Mouse (Mus musculus) heart, embryonic 11.5 days (tissue): ENCODE measurements around the gene Kdm5b. TPM values are rescaled to one million over a fixed set of nuclear protein-coding genes. Genes with fewer than 3 reads are reported as not detected.

ENCODE experiments used
- ATAC-seq: fragments of 200-750 bp; cut with Nextera tagmentation; replicated peaks from 2 replicates; pipeline ENCODE4 v1.8.0; 2017; ENCODE audit warnings: moderate library complexity; ENCODE audit not compliant: insufficient number of reproducible peaks, low FRiP score, low TSS enrichment
- H3K27ac ChIP-seq: fragments of 300-500 bp; sonication (generic); 2 replicates; pipeline ENCODE4 v1.5.1; 2014; ENCODE audit warnings: mild to moderate bottlenecking, low read depth, low read length
- H3K27me3 ChIP-seq: fragments of 300-500 bp; sonication (generic); 2 replicates; pipeline ENCODE4 v1.6.1; 2014; ENCODE audit warnings: mild to moderate bottlenecking, low read length, mixed read lengths; ENCODE audit not compliant: control insufficient read depth, insufficient read depth
- H3K36me3 ChIP-seq: fragments of 300-500 bp; sonication (generic); 2 replicates; pipeline ENCODE4 v1.6.1; 2014; ENCODE audit warnings: mild to moderate bottlenecking, low read length, moderate library complexity, mixed read lengths; ENCODE audit not compliant: control insufficient read depth, insufficient read depth
- H3K4me1 ChIP-seq: fragments of 300-500 bp; sonication (generic); 2 replicates; pipeline ENCODE4 v1.6.1; 2014; ENCODE audit warnings: low read length; ENCODE audit not compliant: control insufficient read depth, insufficient read depth
- H3K4me2 ChIP-seq: fragments of 300-500 bp; sonication (generic); 2 replicates; pipeline ENCODE4 v1.6.1; 2014; ENCODE audit warnings: mild to moderate bottlenecking, moderate library complexity
- H3K4me3 ChIP-seq: fragments of 300-500 bp; sonication (generic); 2 replicates; pipeline ENCODE4 v1.5.1; 2014; ENCODE audit warnings: low read depth, low read length
- H3K9ac ChIP-seq: fragments of 300-500 bp; sonication (generic); 2 replicates; pipeline ENCODE4 v1.6.1; 2014; ENCODE audit warnings: mild to moderate bottlenecking, low read depth, low read length, moderate library complexity
- H3K9me3 ChIP-seq: fragments of 300-500 bp; sonication (generic); replicated peaks from 2 replicates; pipeline ENCODE4 v1.6.1; 2016; ENCODE audit warnings: low read length; ENCODE audit not compliant: control insufficient read depth
- WGBS: fragments of 180-500 bp; shearing (Covaris S2); extraction: QIAGEN DNeasy Blood & Tissue Kit; methylation state at CpG from one replicate; pipeline ENCODE4 v1.1.7; 2014; ENCODE audit not compliant: insufficient replicate concordance; 5-methylcytosine and 5-hydroxymethylcytosine counted together
- polyA plus RNA-seq: library from polyadenylated mRNA; unstranded; fragments of >200 nt; fragmentation: Nextera tagmentation; extraction: Ambion mirVana; gene quantifications from 2 replicates; pipeline ENCODE4 v1.2.1, GENCODE M21; 2014

Gene Kdm5b
- polyA plus RNA-seq, 1 experiment from 2014 or later, result 34.9 TPM

DNA sequence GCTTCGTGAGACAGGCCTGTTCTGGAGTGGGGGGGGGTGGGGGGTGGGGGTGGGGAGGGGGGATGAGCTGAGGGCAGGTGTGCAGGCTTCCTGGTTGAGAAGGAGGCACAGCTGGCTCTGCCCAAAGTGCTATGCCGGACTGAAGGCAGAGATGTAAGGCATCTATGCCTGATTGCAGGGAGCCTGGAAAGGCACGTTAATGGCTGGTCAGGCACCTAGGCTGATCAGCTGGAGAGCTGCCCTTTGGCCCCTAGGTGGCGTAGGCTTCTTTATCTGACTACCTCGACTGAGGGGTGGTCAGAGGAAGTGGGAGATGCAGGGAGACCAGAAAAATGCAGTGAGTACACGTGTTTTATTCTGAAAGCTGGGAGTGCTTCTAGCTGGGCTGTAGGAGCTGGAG lies 120.6 kb downstream of the Kdm5b start:
- Histone ChIP-seq H3K36me3 (no peaks in the 10 kb centered on the region), H3K27ac (no peak overlapping the region), H3K9ac (no peak overlapping the region), H3K4me3 (no peak overlapping the region), H3K4me1 (no peaks in the 10 kb centered on the region), H3K9me3 (no peaks in the 10 kb centered on the region), H3K27me3 (0 out of 2 replicates have a peak, but pooled peaks cover 7% of the 10 kb centered on the region), H3K4me2 (no peak overlapping the region)
- ATAC-seq, result no peak
- 10% methylated on average over 6 of the region's 6 CpGs for WGBS

DNA sequence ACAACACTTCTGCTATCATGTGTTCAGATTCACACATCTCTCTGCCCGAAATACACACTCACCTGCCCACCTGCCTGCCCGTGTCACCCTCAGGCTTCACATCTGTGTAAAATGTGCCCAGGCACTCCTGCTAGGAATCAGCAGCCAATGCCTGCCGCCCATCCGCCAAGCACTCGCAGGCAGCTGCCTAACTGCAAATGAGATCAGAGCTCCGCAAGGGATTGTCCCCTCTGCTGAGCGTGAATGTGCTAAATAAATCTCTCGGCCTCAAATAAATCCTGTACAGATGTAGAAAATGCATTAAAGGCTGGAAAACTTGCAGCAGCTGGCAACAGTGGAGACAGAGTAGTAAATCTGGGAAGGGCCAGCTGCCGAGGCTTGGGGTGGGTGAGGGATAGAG lies 122.5 kb downstream of the Kdm5b start:
- Histone ChIP-seq H3K9ac (no peak overlapping the region), H3K36me3 (no peaks in the 10 kb centered on the region), H3K4me3 (no peak overlapping the region), H3K4me2 (no peak overlapping the region), H3K27ac (no peak overlapping the region), H3K4me1 (no peaks in the 10 kb centered on the region), H3K9me3 (no peaks in the 10 kb centered on the region), H3K27me3 (0 out of 2 replicates have a peak, but pooled peaks cover 7% of the 10 kb centered on the region)
- ATAC-seq, result no peak
- 39% methylated on average over 9 of the region's 9 CpGs for WGBS

Other genes starting within 250 kb of the Kdm5b start
- 9.4 and 9.7 TPM in 2 replicates for gene Ppfia4, start 227.2 kb upstream of the Kdm5b start, polyA plus RNA-seq
- 75.1 and 78.8 TPM in 2 replicates for gene Tmem183a, start 198.2 kb upstream of the Kdm5b start, polyA plus RNA-seq
- not detected in 2 replicates for gene 4933406M09Rik, start 174.2 kb upstream of the Kdm5b start, polyA plus RNA-seq
- gene Cyb5r1, start 154.6 kb upstream of the Kdm5b start, polyA plus RNA-seq, result 35.2 and 36.9 TPM in 2 replicates
- 129 and 130 TPM in 2 replicates for gene Adipor1, start 144.8 kb upstream of the Kdm5b start, polyA plus RNA-seq
- gene Klhl12, start 104.6 kb upstream of the Kdm5b start, polyA plus RNA-seq, result 15.5 and 22.2 TPM in 2 replicates
- 35.3 and 37.9 TPM in 2 replicates for gene Rabif, start 65.5 kb upstream of the Kdm5b start, polyA plus RNA-seq
- gene Mgat4e, start 10.5 kb upstream of the Kdm5b start, polyA plus RNA-seq, result not detected in 2 replicates
- 0.37 and 0.79 TPM in 2 replicates for gene Syt2, start 86.5 kb downstream of the Kdm5b start, polyA plus RNA-seq